Mouse (Mus musculus): ENCODE measurements around the gene Man2b1. TPM values are rescaled to one million over a fixed set of nuclear protein-coding genes. Genes with fewer than 3 reads are reported as not detected.
"Not testable (repeated sequence)": the region's sequence is repeated elsewhere in the genome, so short reads cannot be mapped to it uniquely, and the experiment has no call there.

Gene Man2b1
- total RNA-seq, 4 experiments from 2014 or later, result 33.4 to 98.9 (median 68.8) TPM

- DNase-seq (ENCODE audit: low spot score in 2 of 2), result no peak
Observed at GRCm38 (mm10) chr8:85073041-85073612, 9.9 kb upstream of the Man2b1 start.

GRCm38 (mm10) chr8:85074167-85074566, 8.9 kb upstream of the Man2b1 start:
- no peak for DNase-seq (ENCODE audit: low spot score in 2 of 2)

- no peak for DNase-seq (ENCODE audit: low spot score in 2 of 2)
Observed at GRCm38 (mm10) chr8:85074617-85075016, 8.5 kb upstream of the Man2b1 start.

GRCm38 (mm10) chr8:85076001-85076400, 7.1 kb upstream of the Man2b1 start:
- DNase-seq (ENCODE audit: low spot score in 2 of 2), result no peak

GRCm38 (mm10) chr8:85076993-85077392, 6.1 kb upstream of the Man2b1 start:
- DNase-seq (ENCODE audit: low spot score in 2 of 2), result peak; percentile 69 to 83

- no peak for DNase-seq (ENCODE audit: low spot score in 2 of 2)
Observed at GRCm38 (mm10) chr8:85080214-85080531, 2.9 kb upstream of the Man2b1 start.

- DNase-seq (ENCODE audit: low spot score in 2 of 2), result no peak
Observed at GRCm38 (mm10) chr8:85080532-85081215, 2.4 kb upstream of the Man2b1 start, which contains the start of gene Wdr83os. Wdr83os (plus strand) TSS chr8:85080740.

- no peak for DNase-seq (ENCODE audit: low spot score in 2 of 2)
Observed at GRCm38 (mm10) chr8:85081216-85081555, 1.9 kb upstream of the Man2b1 start, which contains the start of gene Wdr83. Wdr83 (minus strand) TSS chr8:85081306.

GRCm38 (mm10) chr8:85082169-85082568, 901 bp upstream of the Man2b1 start:
- DNase-seq (ENCODE audit: low spot score in 2 of 2), result not testable (repeated sequence)

GRCm38 (mm10) chr8:85084633-85085032, 1.6 kb downstream of the Man2b1 start:
- no peak for DNase-seq (ENCODE audit: low spot score in 2 of 2)

- DNase-seq (ENCODE audit: low spot score in 2 of 2), result no peak
Observed at GRCm38 (mm10) chr8:85086238-85086637, 3.2 kb downstream of the Man2b1 start.

- no peak for DNase-seq (ENCODE audit: low spot score in 2 of 2)
Observed at GRCm38 (mm10) chr8:85088771-85089170, 5.7 kb downstream of the Man2b1 start.

- no peak for DNase-seq (ENCODE audit: low spot score in 2 of 2)
Observed at GRCm38 (mm10) chr8:85090856-85091255, 7.8 kb downstream of the Man2b1 start.

- no peak for DNase-seq (ENCODE audit: low spot score in 2 of 2)
Observed at GRCm38 (mm10) chr8:85091526-85092090, 8.5 kb downstream of the Man2b1 start.

- no peak for DNase-seq (ENCODE audit: low spot score in 2 of 2)
Observed at GRCm38 (mm10) chr8:85095051-85095450, 12.0 kb downstream of the Man2b1 start.

GRCm38 (mm10) chr8:85095566-85095965, 12.5 kb downstream of the Man2b1 start:
- DNase-seq (ENCODE audit: low spot score in 2 of 2), result no peak

GRCm38 (mm10) chr8:85096196-85096595, 13.1 kb downstream of the Man2b1 start:
- DNase-seq (ENCODE audit: low spot score in 2 of 2), result no peak

- DNase-seq (ENCODE audit: low spot score in 2 of 2), result no peak
Observed at GRCm38 (mm10) chr8:85096850-85097249, 13.8 kb downstream of the Man2b1 start.

- DNase-seq (ENCODE audit: low spot score in 2 of 2), result no peak
Observed at GRCm38 (mm10) chr8:85100076-85100665, 17.1 kb downstream of the Man2b1 start.

GRCm38 (mm10) chr8:85113241-85113640, 30.2 kb downstream of the Man2b1 start:
- DNase-seq (ENCODE audit: low spot score in 2 of 2), result no peak

- no peak for DNase-seq (ENCODE audit: low spot score in 2 of 2)
Observed at GRCm38 (mm10) chr8:85115501-85115900, 32.4 kb downstream of the Man2b1 start.

GRCm38 (mm10) chr8:85116984-85117383, 33.9 kb downstream of the Man2b1 start:
- no peak for DNase-seq (ENCODE audit: low spot score in 2 of 2)

Measured in layer of hippocampus, adult 8-10 months (tissue).